Comparison of ENCODE assay signal across 8 mouse cellular contexts in genomic region chr11:6198449-6198848, GRCm38 (mm10). TPM values are rescaled to one million over a fixed set of nuclear protein-coding genes. Genes with fewer than 3 reads are reported as not detected.
A peak's percentile ranks its signal among the peaks of the same experiment; 100 is the strongest.
DNase-seq lines count a peak whose midpoint lies in the region; ATAC-seq lines count a peak whose summit lies in the region.

No protein-coding gene starts in this region.

- H3K9me3 ChIP-seq in heart, embryonic 16.5 days (replicated peaks; ENCODE audit: control insufficient read depth, low read length) = no peaks in the 10 kb centered on the region
- no peaks in the 10 kb centered on the region for H3K9me3 ChIP-seq in hindbrain, embryonic 14.5 days (ENCODE audit: control insufficient read depth, low read length)
- H3K9me3 ChIP-seq in midbrain, embryonic 13.5 days = no peaks in the 10 kb centered on the region

- no peak overlapping the region for H3K4me3 ChIP-seq in heart, embryonic 16.5 days (ENCODE audit: low read length)
- H3K4me3 ChIP-seq in brown adipose tissue, adult 24 weeks (ENCODE audit: insufficient read depth, low read depth, low read length) = peak overlapping the region; percentile 24; the same call in 1 of the 2 replicates
- H3K4me3 ChIP-seq in hindbrain, embryonic 14.5 days (replicated peaks; ENCODE audit: low read length) = 0 out of 2 replicates have a peak overlapping the region, but pooled peaks have one; percentile 100
- H3K4me3 ChIP-seq in midbrain, embryonic 13.5 days (replicated peaks) = peak overlapping the region; percentile 93

- no peaks in the 10 kb centered on the region for H3K36me3 ChIP-seq in heart, embryonic 16.5 days (ENCODE audit: control insufficient read depth, insufficient read depth)
- 0 out of 2 replicates have a peak, but pooled peaks cover 11% of the 10 kb centered on the region for H3K36me3 ChIP-seq in hindbrain, embryonic 14.5 days (replicated peaks; ENCODE audit: control insufficient read depth, insufficient read depth)
- H3K36me3 ChIP-seq in midbrain, embryonic 13.5 days = 0 out of 2 replicates have a peak, but pooled peaks cover 4% of the 10 kb centered on the region

- peak overlapping the region; percentile 99 for H3K4me2 ChIP-seq in heart, embryonic 16.5 days (ENCODE audit: low read depth, low read length)
- peak overlapping the region; percentile 96 for H3K4me2 ChIP-seq in hindbrain, embryonic 14.5 days (replicated peaks)
- H3K4me2 ChIP-seq in midbrain, embryonic 13.5 days (replicated peaks) = peak overlapping the region; percentile 81

- no peaks in the 10 kb centered on the region for H3K27me3 ChIP-seq in heart, embryonic 16.5 days (ENCODE audit: control insufficient read depth, insufficient read depth, low read length)
- no peaks in the 10 kb centered on the region for H3K27me3 ChIP-seq in hindbrain, embryonic 14.5 days (ENCODE audit: control insufficient read depth, insufficient read depth, low read length)
- no peaks in the 10 kb centered on the region for H3K27me3 ChIP-seq in midbrain, embryonic 13.5 days

- H3K27ac ChIP-seq in heart, embryonic 16.5 days (ENCODE audit: low read length) = no peak overlapping the region
- no peak overlapping the region for H3K27ac ChIP-seq in brown adipose tissue, adult 24 weeks (replicated peaks; ENCODE audit: low read depth, low read length)
- H3K27ac ChIP-seq in hindbrain, embryonic 14.5 days = no peak overlapping the region
- H3K27ac ChIP-seq in midbrain, embryonic 13.5 days = no peak overlapping the region

- peaks cover 9% of the 10 kb centered on the region; the same call in 1 of the 2 replicates for H3K4me1 ChIP-seq in heart, embryonic 16.5 days (ENCODE audit: control insufficient read depth, insufficient read depth, low read length)
- peaks cover 8% of the 10 kb centered on the region for H3K4me1 ChIP-seq in brown adipose tissue, adult 24 weeks (ENCODE audit: control insufficient read depth, insufficient read depth, insufficient read length, low read length)
- peaks cover 16% of the 10 kb centered on the region for H3K4me1 ChIP-seq in hindbrain, embryonic 14.5 days (replicated peaks; ENCODE audit: control insufficient read depth, insufficient read depth, low read length)
- H3K4me1 ChIP-seq in midbrain, embryonic 13.5 days (replicated peaks) = peaks cover 28% of the 10 kb centered on the region

- no peak for DNase-seq in heart, adult 9 months (ENCODE audit: low spot score in 2 of 2)
- DNase-seq in hindbrain, embryonic 14.5 days (ENCODE audit: low spot score) = no peak
- no peak for DNase-seq in spleen, adult 18-20 months
- no peak for DNase-seq in thymus, adult 18-20 months

- no peak for ATAC-seq in heart, embryonic 16.5 days (replicated peaks; ENCODE audit: extremely low read depth, insufficient read depth, low FRiP score)
- ATAC-seq in hindbrain, embryonic 14.5 days (ENCODE audit: low FRiP score) = no peak
- no peak for ATAC-seq in midbrain, embryonic 13.5 days
- ATAC-seq in inflammation-experienced regulatory T-cells, adult 6 months = no peak

- no peak overlapping the region for H3K9ac ChIP-seq in heart, embryonic 16.5 days (ENCODE audit: low read length)
- H3K9ac ChIP-seq in hindbrain, embryonic 14.5 days = peak overlapping the region; percentile 98; the same call in 1 of the 2 replicates
- H3K9ac ChIP-seq in midbrain, embryonic 13.5 days (replicated peaks) = no peak overlapping the region

- WGBS in heart, embryonic 16.5 days = 77% methylated on average over 4 of the region's 4 CpGs
- WGBS in hindbrain, embryonic 14.5 days = 95% methylated on average over 4 of the region's 4 CpGs
- WGBS in midbrain, embryonic 13.5 days = 97% methylated on average over 4 of the region's 4 CpGs

RNA-seq across cellular contexts. Expression of gene A730071L15Rik, which starts 1.4 kb away (rescaled TPM):
- polyA plus RNA-seq in heart, embryonic 16.5 days (2015; fragmentation: Nextera tagmentation; extraction: Ambion mirVana) = 0.25 and 0.39 TPM in 2 replicates
- not detected in 2 replicates for polyA plus RNA-seq in brown adipose tissue, adult 24 weeks (2012; ENCODE audit: insufficient read depth, insufficient read length, missing spikeins)
- 0.31 and 0.42 TPM in 2 replicates for polyA plus RNA-seq in hindbrain, embryonic 14.5 days (2014; fragmentation: Nextera tagmentation; extraction: Ambion mirVana)
- polyA plus RNA-seq in midbrain, embryonic 13.5 days (2015; fragmentation: Nextera tagmentation; extraction: Ambion mirVana) = 0.59 and 1.0 TPM in 2 replicates
- not detected for polyA plus RNA-seq in inflammation-experienced regulatory T-cells, adult 6 months (2017; shearing (Covaris generic))

RNA-seq across cellular contexts. Expression of gene Nudcd3, which starts 1.8 kb away (rescaled TPM):
- polyA plus RNA-seq in heart, embryonic 16.5 days (2015; fragmentation: Nextera tagmentation; extraction: Ambion mirVana) = 35.9 and 38.8 TPM in 2 replicates
- polyA plus RNA-seq in brown adipose tissue, adult 24 weeks (2012; ENCODE audit: insufficient read depth, insufficient read length, missing spikeins) = 19.4 and 22.0 TPM in 2 replicates
- polyA plus RNA-seq in hindbrain, embryonic 14.5 days (2014; fragmentation: Nextera tagmentation; extraction: Ambion mirVana) = 57.0 and 57.7 TPM in 2 replicates
- 62.7 and 65.7 TPM in 2 replicates for polyA plus RNA-seq in midbrain, embryonic 13.5 days (2015; fragmentation: Nextera tagmentation; extraction: Ambion mirVana)
- 10 to 100 TPM; 26.7 to 38.8 (median 38.5) TPM for polyA plus RNA-seq in inflammation-experienced regulatory T-cells, adult 6 months (2017; shearing (Covaris generic))

RNA-seq across cellular contexts. Expression of gene Npc1l1, which starts 31.5 kb away (rescaled TPM):
- 0.02 and 0.34 TPM in 2 replicates for polyA plus RNA-seq in heart, embryonic 16.5 days (2015; fragmentation: Nextera tagmentation; extraction: Ambion mirVana)
- polyA plus RNA-seq in brown adipose tissue, adult 24 weeks (2012; ENCODE audit: insufficient read depth, insufficient read length, missing spikeins) = not detected in 2 replicates
- 0.04 and 0.14 TPM in 2 replicates for polyA plus RNA-seq in hindbrain, embryonic 14.5 days (2014; fragmentation: Nextera tagmentation; extraction: Ambion mirVana)
- 0.05 TPM in 1 of 2 replicates, not detected in the other for polyA plus RNA-seq in midbrain, embryonic 13.5 days (2015; fragmentation: Nextera tagmentation; extraction: Ambion mirVana)
- polyA plus RNA-seq in inflammation-experienced regulatory T-cells, adult 6 months (2017; shearing (Covaris generic)) = not detected
